In genomic region chr4:21726912-21727614, GRCm38 (mm10) we compare ENCODE assay signal across 8 mouse cellular contexts. TPM values are rescaled to one million over a fixed set of nuclear protein-coding genes. Genes with fewer than 3 reads are reported as not detected.
DNase-seq lines count a peak whose midpoint lies in the region; ATAC-seq and TF ChIP-seq lines count a peak whose summit lies in the region.

No protein-coding gene starts in this region.

- DNase-seq in MEL (ENCODE audit: low read depth, low spot score), result peak; percentile 86
- DNase-seq in c-Kit-positive CD71-positive TER-119-negative erythroid progenitor cells, embryonic 14.5 days (ENCODE audit: low read depth), result peak; percentile 63
- peak; percentile 35 for DNase-seq in forebrain, embryonic 10.5 days (ENCODE audit: extremely low spot score, low spot score)
- DNase-seq in layer of hippocampus, adult 8-10 months (ENCODE audit: low spot score in 2 of 2), result peak; percentile 24 to 32
- peak; percentile 47 for DNase-seq in retina, adult 2 months (ENCODE audit: low read depth, low spot score)
- DNase-seq in ovary, adult 18-20 months (ENCODE audit: low spot score), result no peak

- peak overlapping the region; percentile 82 for H3K27ac ChIP-seq in MEL (ENCODE audit: control insufficient read depth, low read depth, low read length)
- peak overlapping the region; percentile 89 for H3K27ac ChIP-seq in forebrain, embryonic 10.5 days
- peak overlapping the region; percentile 84 for H3K27ac ChIP-seq in lung, embryonic 15.5 days

- H3K36me3 ChIP-seq in MEL (ENCODE audit: control insufficient read depth in 1 of 2, insufficient read depth in 2 of 2, low read length in 2 of 2), result peaks cover 0 to 10% of the 10 kb centered on the region in 2 experiments; a peak in 2 of 4 replicates
- H3K36me3 ChIP-seq in forebrain, embryonic 10.5 days (replicated peaks), result peaks cover 5% of the 10 kb centered on the region; the same call in 1 of the 2 replicates
- no peaks in the 10 kb centered on the region for H3K36me3 ChIP-seq in lung, embryonic 15.5 days

- no peaks in the 10 kb centered on the region for H3K9me3 ChIP-seq in MEL (replicated peaks; ENCODE audit: insufficient read depth, low read length)
- H3K9me3 ChIP-seq in forebrain, embryonic 10.5 days, result no peaks in the 10 kb centered on the region
- H3K9me3 ChIP-seq in lung, embryonic 15.5 days, result no peaks in the 10 kb centered on the region

- peak overlapping the region; percentile 62 to 92 for H3K4me3 ChIP-seq in MEL (ENCODE audit: control insufficient read depth in 1 of 2, insufficient read depth in 1 of 2, low read depth in 2 of 2, low read length in 2 of 2)
- H3K4me3 ChIP-seq in forebrain, embryonic 10.5 days, result peak overlapping the region; percentile 89
- peak overlapping the region; percentile 68 for H3K4me3 ChIP-seq in lung, embryonic 15.5 days

- no peaks in the 10 kb centered on the region; a peak in 1 of 4 replicates for H3K4me1 ChIP-seq in MEL (ENCODE audit: control insufficient read depth in 1 of 2, insufficient read depth in 2 of 2, low read length in 2 of 2)
- peaks cover 11% of the 10 kb centered on the region for H3K4me1 ChIP-seq in forebrain, embryonic 10.5 days
- peaks cover 5% of the 10 kb centered on the region for H3K4me1 ChIP-seq in lung, embryonic 15.5 days

- H3K27me3 ChIP-seq in MEL (ENCODE audit: control insufficient read depth in 1 of 2, insufficient read depth in 2 of 2, low read length in 2 of 2), result peaks cover 0 to 4% of the 10 kb centered on the region in 2 experiments; a peak in 3 of 4 replicates
- no peaks in the 10 kb centered on the region for H3K27me3 ChIP-seq in forebrain, embryonic 10.5 days (ENCODE audit: poor library complexity, severe bottlenecking)
- H3K27me3 ChIP-seq in lung, embryonic 15.5 days, result no peaks in the 10 kb centered on the region

- WGBS in forebrain, embryonic 10.5 days, result 1% methylated on average over 22 of the region's 22 CpGs
- under 1% methylated on average over 22 of the region's 22 CpGs for WGBS in lung, embryonic 15.5 days

- peak in 1 of 2 experiments; percentile 12; a peak in 1 of 4 replicates for TF ChIP-seq EP300 in MEL (IDR thresholded peaks at IDR 0.05; ENCODE audit: low read depth in 1 of 2, low read length in 2 of 2)

- H3K9ac ChIP-seq in MEL (ENCODE audit: control insufficient read depth, low read depth, low read length, poor library complexity, severe bottlenecking), result peak overlapping the region; percentile 70
- peak overlapping the region; percentile 85 for H3K9ac ChIP-seq in lung, embryonic 15.5 days

- peak; percentile 39 to 77 (median 54); a peak in 5 of 6 replicates for TF ChIP-seq CTCF in MEL (IDR thresholded peaks at IDR 0.05 in 2 of 3, conservative IDR thresholded peaks at IDR 0.05 in 1 of 3; ENCODE audit: control insufficient read depth in 1 of 3, insufficient read depth in 1 of 3, low read depth in 2 of 3, low read length in 3 of 3, poor library complexity in 1 of 3, severe bottlenecking in 1 of 3)

- peak; percentile 64 to 66 for ATAC-seq in hematopoietic stem cell, adult 5-6 weeks (replicated peaks in 1 of 2; ENCODE audit: insufficient read depth in 1 of 2, low FRiP score in 2 of 2, low TSS enrichment in 1 of 2, low read depth in 1 of 2, poor library complexity in 2 of 2, severe bottlenecking in 2 of 2)
- ATAC-seq in lung, embryonic 15.5 days (ENCODE audit: borderline replicate concordance, extremely low read depth, low FRiP score, low TSS enrichment), result peak; percentile 73; the same call in 1 of the 2 replicates

- H3K4me2 ChIP-seq in lung, embryonic 15.5 days, result peak overlapping the region; percentile 76

- no peak; a peak in 1 of 4 replicates for TF ChIP-seq POLR2A in MEL (IDR thresholded peaks at IDR 0.05; ENCODE audit: control insufficient read depth in 1 of 2, insufficient read depth in 1 of 2, low read depth in 1 of 2, low read length in 2 of 2, poor library complexity in 1 of 2)

- peak; percentile 58 for TF ChIP-seq RAD21 in MEL (IDR thresholded peaks at IDR 0.05; ENCODE audit: low read depth, low read length)

- peaks cover 14% of the 10 kb centered on the region for H3K79me2 ChIP-seq in MEL (ENCODE audit: control insufficient read depth, insufficient read depth, low read length, poor library complexity)

TF ChIP-seq in MEL, 35 proteins besides CTCF, POLR2A, EP300 and RAD21 (continues in another document):
- TF ChIP-seq TCF12 (IDR thresholded peaks at IDR 0.05; ENCODE audit: low read depth, low read length), result 0 out of 2 replicates have a peak, but pooled peaks have one; percentile 14
- TF ChIP-seq ETS1 (IDR thresholded peaks at IDR 0.05; ENCODE audit: low read depth, low read length), result peak; percentile 19; the same call in 1 of the 2 replicates
- TF ChIP-seq GATA1 (IDR thresholded peaks at IDR 0.05; ENCODE audit: low read depth, low read length), result 0 out of 2 replicates have a peak, but pooled peaks have one; percentile 40
- peak; percentile 65; the same call in 1 of the 2 replicates for TF ChIP-seq MAX (IDR thresholded peaks at IDR 0.05; ENCODE audit: low read length)
- TF ChIP-seq CHD2 (IDR thresholded peaks at IDR 0.05; ENCODE audit: low read length), result no peak
- TF ChIP-seq MEF2A (IDR thresholded peaks at IDR 0.05; ENCODE audit: extremely low read depth, insufficient replicate concordance, low read depth, low read length, poor library complexity, severe bottlenecking), result no peak
- no peak for TF ChIP-seq BHLHE40 (IDR thresholded peaks at IDR 0.05; ENCODE audit: borderline replicate concordance, low read depth, low read length)
- peak; percentile 59 for TF ChIP-seq SMC3 (IDR thresholded peaks at IDR 0.05; ENCODE audit: low read depth, low read length)
- TF ChIP-seq TBP (IDR thresholded peaks at IDR 0.05; ENCODE audit: low read depth, low read length), result no peak; the same call in 1 of the 2 replicates
- peak; percentile 61 for TF ChIP-seq MXI1 (IDR thresholded peaks at IDR 0.05; ENCODE audit: low read depth, low read length)
- no peak for TF ChIP-seq KAT2A (conservative IDR thresholded peaks at IDR 0.05; ENCODE audit: low read depth, low read length)
- 0 out of 2 replicates have a peak, but pooled peaks have one; percentile 24 for TF ChIP-seq MAZ (IDR thresholded peaks at IDR 0.05; ENCODE audit: low read depth, low read length)
- no peak for TF ChIP-seq NRF1 (IDR thresholded peaks at IDR 0.05; ENCODE audit: insufficient read depth, low read depth, low read length, poor library complexity, severe bottlenecking)
- TF ChIP-seq MYB (IDR thresholded peaks at IDR 0.05; ENCODE audit: low read depth, low read length), result no peak
- TF ChIP-seq POLR2AphosphoS5 (IDR thresholded peaks at IDR 0.05; ENCODE audit: borderline replicate concordance, low read depth, low read length), result no peak
- TF ChIP-seq NELFE (IDR thresholded peaks at IDR 0.05; ENCODE audit: low read depth, low read length), result no peak
- TF ChIP-seq POLR2AphosphoS2 (IDR thresholded peaks at IDR 0.05; ENCODE audit: low read length), result no peak
- TF ChIP-seq TAL1 (IDR thresholded peaks at IDR 0.05; ENCODE audit: low read length), result no peak
- TF ChIP-seq SIN3A (IDR thresholded peaks at IDR 0.05; ENCODE audit: low read length), result no peak
- TF ChIP-seq E2F4 (IDR thresholded peaks at IDR 0.05; ENCODE audit: borderline replicate concordance, low read depth, low read length), result no peak
- no peak for TF ChIP-seq USF2 (IDR thresholded peaks at IDR 0.05; ENCODE audit: borderline replicate concordance in 1 of 2, insufficient read depth in 1 of 2, low read depth in 1 of 2, low read length in 2 of 2)
- no peak for TF ChIP-seq HCFC1 (IDR thresholded peaks at IDR 0.05; ENCODE audit: low read depth, low read length)
- TF ChIP-seq MYC (IDR thresholded peaks at IDR 0.05; ENCODE audit: low read depth, low read length), result peak; percentile 82; the same call in 1 of the 2 replicates
- peak; percentile 36 for TF ChIP-seq ZC3H11A (IDR thresholded peaks at IDR 0.05; ENCODE audit: low read depth, low read length)

RNA-seq across cellular contexts. Expression of gene Ccnc, which starts 0.4 kb away (rescaled TPM):
- 16.0 and 20.0 TPM in 2 replicates for total RNA-seq in MEL (2012; rRNA removed)
- polyA plus RNA-seq in MEL (2012; ENCODE audit: insufficient read depth in 1 of 2, insufficient read length in 2 of 2, low read depth in 1 of 2, low replicate concordance in 2 of 2, missing spikeins in 1 of 2), result 100 to 1,000 TPM in 1 of 2 experiments, 10 to 100 TPM in 1; 14.7 to 196 TPM
- 55.7 and 58.9 TPM in 2 replicates for polyA plus RNA-seq in forebrain, embryonic 10.5 days (2016; fragmentation: Nextera tagmentation; extraction: Ambion mirVana)
- 26.8 and 32.5 TPM in 2 replicates for total RNA-seq in hematopoietic stem cell, adult 5-6 weeks (2017)
- 10 to 100 TPM; 30.5 to 39.4 (median 37.1) TPM for total RNA-seq in layer of hippocampus, adult 8-10 months (2022)
- 47.4 TPM in 2 replicates for polyA plus RNA-seq in lung, embryonic 15.5 days (2015; fragmentation: Nextera tagmentation; extraction: Ambion mirVana)

RNA-seq across cellular contexts. Expression of gene Usp45, which starts 39.9 kb away (rescaled TPM):
- 8.2 and 8.7 TPM in 2 replicates for total RNA-seq in MEL (2012; rRNA removed)
- 1 to 10 TPM in 1 of 2 experiments, not detected in 1; 6.4 TPM for polyA plus RNA-seq in MEL (2012; ENCODE audit: insufficient read depth in 1 of 2, insufficient read length in 2 of 2, low read depth in 1 of 2, low replicate concordance in 2 of 2, missing spikeins in 1 of 2)
- 12.0 and 12.4 TPM in 2 replicates for polyA plus RNA-seq in forebrain, embryonic 10.5 days (2016; fragmentation: Nextera tagmentation; extraction: Ambion mirVana)
- total RNA-seq in hematopoietic stem cell, adult 5-6 weeks (2017), result 13.8 and 18.9 TPM in 2 replicates
- 10 to 100 TPM; 47.1 to 64.1 (median 54.4) TPM for total RNA-seq in layer of hippocampus, adult 8-10 months (2022)
- polyA plus RNA-seq in lung, embryonic 15.5 days (2015; fragmentation: Nextera tagmentation; extraction: Ambion mirVana), result 8.8 and 8.9 TPM in 2 replicates

RNA-seq across cellular contexts. Expression of gene Tstd3, which starts 39.9 kb away (rescaled TPM):
- 11.7 and 13.7 TPM in 2 replicates for total RNA-seq in MEL (2012; rRNA removed)
- 10 to 100 TPM in 1 of 2 experiments, not detected in 1; 18.5 TPM for polyA plus RNA-seq in MEL (2012; ENCODE audit: insufficient read depth in 1 of 2, insufficient read length in 2 of 2, low read depth in 1 of 2, low replicate concordance in 2 of 2, missing spikeins in 1 of 2)
- 24.3 and 25.2 TPM in 2 replicates for polyA plus RNA-seq in forebrain, embryonic 10.5 days (2016; fragmentation: Nextera tagmentation; extraction: Ambion mirVana)
- total RNA-seq in hematopoietic stem cell, adult 5-6 weeks (2017), result 3.9 and 4.7 TPM in 2 replicates
- total RNA-seq in layer of hippocampus, adult 8-10 months (2022), result 10 to 100 TPM; 21.7 to 24.5 (median 24.0) TPM
- polyA plus RNA-seq in lung, embryonic 15.5 days (2015; fragmentation: Nextera tagmentation; extraction: Ambion mirVana), result 9.6 and 11.2 TPM in 2 replicates

RNA-seq across cellular contexts. Expression of gene Prdm13, which starts 41.3 kb away (rescaled TPM):
- total RNA-seq in MEL (2012; rRNA removed), result not detected in 2 replicates
- not detected for polyA plus RNA-seq in MEL (2012; ENCODE audit: insufficient read depth in 1 of 2, insufficient read length in 2 of 2, low read depth in 1 of 2, low replicate concordance in 2 of 2, missing spikeins in 1 of 2)
- 0.04 and 0.10 TPM in 2 replicates for polyA plus RNA-seq in forebrain, embryonic 10.5 days (2016; fragmentation: Nextera tagmentation; extraction: Ambion mirVana)
- not detected in 2 replicates for total RNA-seq in hematopoietic stem cell, adult 5-6 weeks (2017)
- not detected for total RNA-seq in layer of hippocampus, adult 8-10 months (2022)
- polyA plus RNA-seq in lung, embryonic 15.5 days (2015; fragmentation: Nextera tagmentation; extraction: Ambion mirVana), result not detected in 2 replicates
